ENCODE assay signal across 25 mouse cellular contexts in the genomic region with DNA sequence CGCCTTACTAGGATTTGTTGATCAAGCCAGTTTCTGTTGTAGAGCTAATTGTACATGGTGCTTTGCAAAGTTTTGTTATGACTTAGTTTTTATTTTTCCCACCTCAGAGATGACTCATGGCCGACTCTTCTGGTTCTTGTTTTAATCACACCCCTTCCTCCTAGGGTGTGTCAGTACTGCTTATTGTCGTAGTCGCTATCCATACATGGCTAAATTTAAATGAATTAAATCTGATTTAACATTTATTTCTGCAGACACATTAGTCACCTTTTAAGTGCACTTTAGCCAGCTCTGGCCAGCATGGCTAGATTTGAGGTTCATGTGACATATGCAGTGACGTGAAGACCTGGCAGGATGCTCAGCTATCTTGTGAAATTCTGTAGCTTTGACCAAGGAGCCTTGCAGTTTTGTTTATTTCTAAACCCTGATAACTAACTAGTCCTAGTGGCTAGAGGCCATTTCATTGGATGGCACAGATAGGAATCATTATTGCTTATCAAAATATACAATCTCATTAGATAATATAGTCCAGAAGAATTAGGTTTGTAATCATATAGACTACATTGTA. TPM values are rescaled to one million over a fixed set of nuclear protein-coding genes. Genes with fewer than 3 reads are reported as not detected.
DNase-seq lines count a peak whose midpoint lies in the region; ATAC-seq lines count a peak whose summit lies in the region.
"Had no signal": no experiment of that assay in that cellular context is flagged by ENCODE, and none has a peak within 500 bp of the region (broad histone marks: within the 10 kb centered on the region; RNA-seq: fewer than 3 reads in every experiment).

No protein-coding gene starts in this region.

- WGBS in limb, embryonic 15.5 days = 65% methylated on average over 5 of the region's 5 CpGs
- WGBS in kidney, embryonic 15.5 days = 88% methylated on average over 5 of the region's 5 CpGs

- peaks cover 7% of the 10 kb centered on the region for H3K4me1 ChIP-seq in limb, embryonic 15.5 days
- no peaks in the 10 kb centered on the region for H3K4me1 ChIP-seq in kidney, embryonic 15.5 days
- H3K4me1 ChIP-seq: forebrain, embryonic 13.5 days; heart, embryonic 10.5 days; midbrain, embryonic 15.5 days; neural tube, embryonic 13.5 days; stomach, embryonic 15.5 days had no signal

- no peak overlapping the region for H3K4me3 ChIP-seq in limb, embryonic 15.5 days
- no peak overlapping the region for H3K4me3 ChIP-seq in kidney, embryonic 15.5 days (replicated peaks)
- H3K4me3 ChIP-seq: forebrain, embryonic 13.5 days; gastrocnemius, adult 2 months; heart, embryonic 10.5 days; left cerebral cortex, adult 2 months; midbrain, embryonic 15.5 days; neural tube, embryonic 13.5 days; stomach, embryonic 15.5 days had no signal

- no peak overlapping the region for H3K4me2 ChIP-seq in limb, embryonic 15.5 days
- no peak overlapping the region for H3K4me2 ChIP-seq in kidney, embryonic 15.5 days
- H3K4me2 ChIP-seq: forebrain, embryonic 13.5 days; midbrain, embryonic 15.5 days; neural tube, embryonic 13.5 days; stomach, embryonic 15.5 days had no signal

- DNase-seq in 416B (ENCODE audit: low read depth) = peak; percentile 20
- DNase-seq in CD4-positive helper T cell, adult 2 months (ENCODE audit: low read depth, low spot score) = peak; percentile 45
- no peak for DNase-seq in cerebellum, adult 8-10 months
- DNase-seq in spleen, postnatal 14 days (ENCODE audit: low spot score in 2 of 2) = no peak
- DNase-seq: adrenal gland, adult 8-10 months; cerebellum, adult 2 months; cerebellum, postnatal 36 days; embryo, embryonic 11 days; gastrocnemius, adult 2 months; kidney, adult 18-20 months; kidney, postnatal 10 days; right cerebral cortex, adult 18-20 months; right cerebral cortex, postnatal 4 days; thymus, postnatal 36 days had no signal

- no peaks in the 10 kb centered on the region for H3K9me3 ChIP-seq in limb, embryonic 15.5 days
- H3K9me3 ChIP-seq in kidney, embryonic 15.5 days (replicated peaks) = no peaks in the 10 kb centered on the region
- H3K9me3 ChIP-seq: forebrain, embryonic 13.5 days; heart, embryonic 10.5 days; midbrain, embryonic 15.5 days; neural tube, embryonic 13.5 days; stomach, embryonic 15.5 days had no signal

- H3K36me3 ChIP-seq in limb, embryonic 15.5 days = no peaks in the 10 kb centered on the region
- H3K36me3 ChIP-seq in kidney, embryonic 15.5 days = no peaks in the 10 kb centered on the region
- H3K36me3 ChIP-seq: midbrain, embryonic 15.5 days; neural tube, embryonic 13.5 days; stomach, embryonic 15.5 days had no signal

- no peak overlapping the region for H3K9ac ChIP-seq in limb, embryonic 15.5 days
- no peak overlapping the region for H3K9ac ChIP-seq in kidney, embryonic 15.5 days
- H3K9ac ChIP-seq: forebrain, embryonic 13.5 days; midbrain, embryonic 15.5 days; neural tube, embryonic 13.5 days; stomach, embryonic 15.5 days had no signal

- peak; percentile 73 for ATAC-seq in activated CD4-positive, CD25-positive, alpha-beta regulatory T cell, adult 4 months
- no peak for ATAC-seq in limb, embryonic 15.5 days (ENCODE audit: insufficient number of reproducible peaks, low FRiP score, low TSS enrichment, low read depth)
- no peak for ATAC-seq in kidney, embryonic 15.5 days (replicated peaks; ENCODE audit: low FRiP score)
- ATAC-seq: forebrain, embryonic 13.5 days; hindbrain, postnatal 0 days; midbrain, embryonic 15.5 days had no signal

- peak overlapping the region; percentile 79 for H3K27ac ChIP-seq in limb, embryonic 15.5 days
- no peak overlapping the region for H3K27ac ChIP-seq in kidney, embryonic 15.5 days
- H3K27ac ChIP-seq: forebrain, embryonic 13.5 days; gastrocnemius, adult 2 months; heart, embryonic 10.5 days; hindbrain, postnatal 0 days; left cerebral cortex, adult 2 months; macrophage; midbrain, embryonic 15.5 days; neural tube, embryonic 13.5 days; stomach, embryonic 15.5 days had no signal

- no peaks in the 10 kb centered on the region for H3K27me3 ChIP-seq in limb, embryonic 15.5 days
- no peaks in the 10 kb centered on the region for H3K27me3 ChIP-seq in kidney, embryonic 15.5 days
- H3K27me3 ChIP-seq: forebrain, embryonic 13.5 days; midbrain, embryonic 15.5 days; neural tube, embryonic 13.5 days; stomach, embryonic 15.5 days had no signal

RNA-seq across cellular contexts. Expression of gene P2ry12, which starts 34.0 kb away (rescaled TPM):
- under 1 TPM in 1 of 2 experiments, not detected in 1; 0.79 TPM for polyA plus RNA-seq in activated CD4-positive, CD25-positive, alpha-beta regulatory T cell, adult 4 months (2017; shearing (Covaris generic))
- polyA plus RNA-seq in limb, embryonic 15.5 days (2015; fragmentation: Nextera tagmentation; extraction: Ambion mirVana) = 2.5 and 2.7 TPM in 2 replicates
- polyA plus RNA-seq in kidney, embryonic 15.5 days (2015; fragmentation: Nextera tagmentation; extraction: Ambion mirVana) = 1.0 and 2.1 TPM in 2 replicates

RNA-seq across cellular contexts. Expression of gene Igsf10, which starts 47.5 kb away (rescaled TPM):
- polyA plus RNA-seq in activated CD4-positive, CD25-positive, alpha-beta regulatory T cell, adult 4 months (2017; shearing (Covaris generic)) = not detected
- polyA plus RNA-seq in limb, embryonic 15.5 days (2015; fragmentation: Nextera tagmentation; extraction: Ambion mirVana) = 32.7 and 35.1 TPM in 2 replicates
- 3.8 and 4.1 TPM in 2 replicates for polyA plus RNA-seq in kidney, embryonic 15.5 days (2015; fragmentation: Nextera tagmentation; extraction: Ambion mirVana)

Comparison
In these comparisons a context has a peak if more than half of its experiments do, and no peak if none do; other contexts are left out.
1. DNase-seq: peak in 416B (single experiment) and CD4-positive helper T cell, adult 2 months (single experiment); none in cerebellum, adult 8-10 months (single experiment) and spleen, postnatal 14 days (0 of 2).